Mouse (Mus musculus) small intestine, adult 2 months (tissue): ENCODE measurements around the gene Erich4. TPM values are rescaled to one million over a fixed set of nuclear protein-coding genes. Genes with fewer than 3 reads are reported as not detected.
"Not testable (repeated sequence)": the region's sequence is repeated elsewhere in the genome, so short reads cannot be mapped to it uniquely, and the experiment has no call there.

Source experiments
- H3K27ac ChIP-seq: fragments of 200-500 bp; 2 replicates; pipeline ENCODE4 v1.5.1; 2012; ENCODE audit warnings: low read depth, low read length, control low read depth, inconsistent platforms; ENCODE audit not compliant: insufficient read depth
- H3K27me3 ChIP-seq: fragments of 200-500 bp; 2 replicates; pipeline ENCODE4 v1.6.1; 2012; ENCODE audit warnings: mild to moderate bottlenecking, moderate library complexity, low read length, inconsistent platforms; ENCODE audit not compliant: control insufficient read depth, insufficient read depth
- H3K36me3 ChIP-seq: fragments of 200-500 bp; 2 replicates; pipeline ENCODE4 v1.6.1; 2012; ENCODE audit warnings: mild to moderate bottlenecking, low read length, control low read depth, inconsistent platforms; ENCODE audit not compliant: control insufficient read depth, insufficient read depth
- H3K4me1 ChIP-seq: fragments of 200-500 bp; 2 replicates; pipeline ENCODE4 v1.6.1; 2012; ENCODE audit warnings: low read length, inconsistent platforms, mixed read lengths; ENCODE audit not compliant: control insufficient read depth, insufficient read depth, insufficient read length
- H3K4me3 ChIP-seq: fragments of 200-500 bp; 2 replicates; pipeline ENCODE4 v1.5.1; 2012; ENCODE audit warnings: low read depth, mild to moderate bottlenecking, control low read depth, inconsistent platforms, low read length, moderate library complexity
- CTCF ChIP-seq: fragments of 200-500 bp; IDR thresholded peaks from 2 replicates; pipeline ENCODE4 v1.5.1; 2012; ENCODE audit warnings: low read depth, mild to moderate bottlenecking, control low read depth, inconsistent platforms, low read length, moderate library complexity, mixed read lengths; ENCODE audit not compliant: insufficient replicate concordance, insufficient read length; ENCODE audit errors: extremely low read depth
- POLR2A ChIP-seq: fragments of 200-500 bp; IDR thresholded peaks from 2 replicates; pipeline ENCODE4 v1.6.1; 2012; ENCODE audit warnings: low read depth, mild to moderate bottlenecking, control low read depth, inconsistent platforms, low read length, moderate library complexity
- WGBS: fragments of 180-500 bp; shearing (Covaris S2); methylation state at CpG from one replicate; pipeline ENCODE4 v1.1.7; 2018; 5-methylcytosine and 5-hydroxymethylcytosine counted together
- polyA plus RNA-seq: library from polyadenylated mRNA; depleted of rRNA; stranded (reverse); fragments of >200 nt; gene quantifications from 2 replicates; pipeline ENCODE4 v1.2.3, GENCODE M21; 2012; rRNA removed

Erich4 gene
- polyA plus RNA-seq, 1 experiment: 36.8 TPM

GRCm38 (mm10) chr7:25575870-25576269, 39.8 kb downstream of the Erich4 start:
- 17% methylated on average over 8 of the region's 8 CpGs for WGBS
- H3K4me3 ChIP-seq: no peak overlapping the region
- no peaks in the 10 kb centered on the region for H3K27me3 ChIP-seq
- TF ChIP-seq CTCF (no peak), POLR2A (no peak)
- H3K4me1 ChIP-seq: peaks cover 10% of the 10 kb centered on the region; the same call in 1 of the 2 replicates
- H3K36me3 ChIP-seq: no peaks in the 10 kb centered on the region
- H3K27ac ChIP-seq: no peak overlapping the region

GRCm38 (mm10) chr7:25575105-25575504, 40.6 kb downstream of the Erich4 start:
- WGBS: 48% methylated on average over 5 of the region's 5 CpGs
- Histone ChIP-seq H3K27ac (no peak overlapping the region), H3K27me3 (no peaks in the 10 kb centered on the region), H3K36me3 (no peaks in the 10 kb centered on the region), H3K4me3 (no peak overlapping the region), H3K4me1 (peaks cover 10% of the 10 kb centered on the region; the same call in 1 of the 2 replicates)
- TF ChIP-seq POLR2A (no peak), CTCF (no peak)

GRCm38 (mm10) chr7:25573806-25574205, 41.9 kb downstream of the Erich4 start:
- WGBS: 55% methylated on average over 5 of the region's 5 CpGs
- not testable (repeated sequence) for H3K4me1 ChIP-seq, H3K27me3 ChIP-seq, H3K27ac ChIP-seq, H3K4me3 ChIP-seq, H3K36me3 ChIP-seq

- Histone ChIP-seq H3K36me3 (no peaks in the 10 kb centered on the region), H3K27ac (no peak overlapping the region), H3K4me1 (no peaks in the 10 kb centered on the region), H3K27me3 (no peaks in the 10 kb centered on the region), H3K4me3 (no peak overlapping the region)
- WGBS: 97% methylated on average over 7 of the region's 7 CpGs
- TF ChIP-seq CTCF: no peak
- TF ChIP-seq POLR2A: no peak
Measured at GRCm38 (mm10) chr7:25568721-25569120, 47.0 kb downstream of the Erich4 start.

Other genes with a start within 250 kb of the Erich4 start
- 0.48 and 0.84 TPM in 2 replicates for gene Cnfn, start 246.2 kb downstream of the Erich4 start, polyA plus RNA-seq
- 56.9 and 186 TPM in 2 replicates for gene Lipe, start 217.2 kb downstream of the Erich4 start, polyA plus RNA-seq
- 3.8 TPM in 1 of 2 replicates, not detected in the other for gene Cxcl17, start 203.0 kb downstream of the Erich4 start, polyA plus RNA-seq
- gene Ceacam1, start 138.3 kb downstream of the Erich4 start, polyA plus RNA-seq: 133 and 320 TPM in 2 replicates
- 0.60 and 0.93 TPM in 2 replicates for gene Ceacam2, start 76.0 kb downstream of the Erich4 start, polyA plus RNA-seq
- gene Dmac2, start 3.5 kb upstream of the Erich4 start, polyA plus RNA-seq: 47.3 and 74.8 TPM in 2 replicates
- 4.7 and 8.2 TPM in 2 replicates for gene B3gnt8, start 10.8 kb upstream of the Erich4 start, polyA plus RNA-seq
- 75.8 and 98.5 TPM in 2 replicates for gene Bckdha, start 43.1 kb upstream of the Erich4 start, polyA plus RNA-seq
- 31.7 and 64.7 TPM in 2 replicates for gene Exosc5, start 43.3 kb upstream of the Erich4 start, polyA plus RNA-seq
- 0.23 and 0.25 TPM in 2 replicates for gene Tmem91, start 59.3 kb upstream of the Erich4 start, polyA plus RNA-seq
- 21.8 and 33.2 TPM in 2 replicates for gene B9d2, start 64.9 kb upstream of the Erich4 start, polyA plus RNA-seq
- 20.8 and 24.4 TPM in 2 replicates for gene Tgfb1, start 71.1 kb upstream of the Erich4 start, polyA plus RNA-seq
- 43.6 and 72.4 TPM in 2 replicates for gene Ccdc97, start 103.2 kb upstream of the Erich4 start, polyA plus RNA-seq
- 28.9 and 60.2 TPM in 2 replicates for gene Hnrnpul1, start 138.9 kb upstream of the Erich4 start, polyA plus RNA-seq
- 13.2 and 14.4 TPM in 2 replicates for gene Axl, start 172.8 kb upstream of the Erich4 start, polyA plus RNA-seq
- 65.6 and 74.2 TPM in 2 replicates for gene Cyp2s1, start 201.0 kb upstream of the Erich4 start, polyA plus RNA-seq